Mouse (Mus musculus): ENCODE data around the gene Lacc1. TPM values are rescaled to one million over a fixed set of nuclear protein-coding genes. Genes with fewer than 3 reads are reported as not detected.
"Not testable (repeated sequence)": the region's sequence is repeated elsewhere in the genome, so short reads cannot be mapped to it uniquely, and the experiment has no call there.

The Lacc1 gene
- polyA plus RNA-seq, 1 experiment from 2014 or later: 5.5 TPM

GRCm38 (mm10) chr14:77029319-77030054, 7.2 kb downstream of the Lacc1 start:
- WGBS: 56% methylated on average over 5 of the region's 5 CpGs

GRCm38 (mm10) chr14:77024499-77024898, 12.2 kb downstream of the Lacc1 start:
- ATAC-seq (ENCODE audit: low FRiP score): no peak
- Histone ChIP-seq H3K36me3 (no peaks in the 10 kb centered on the region), H3K4me3 (no peak overlapping the region), H3K27ac (no peak overlapping the region), H3K4me2 (replicated peaks) (no peak overlapping the region), H3K9ac (no peak overlapping the region), H3K9me3 (replicated peaks) (no peaks in the 10 kb centered on the region), H3K27me3 (no peaks in the 10 kb centered on the region), H3K4me1 (no peaks in the 10 kb centered on the region)
- 91% methylated on average over 3 of the region's 3 CpGs for WGBS

More at GRCm38 (mm10) chr14:77029319-77030054, 7.2 kb downstream of the Lacc1 start:
- H3K27me3 ChIP-seq: no peaks in the 10 kb centered on the region
- H3K4me2 ChIP-seq (replicated peaks): no peak overlapping the region
- no peaks in the 10 kb centered on the region for H3K4me1 ChIP-seq
- no peak for ATAC-seq (ENCODE audit: low FRiP score)
- no peak overlapping the region for H3K4me3 ChIP-seq
- no peak overlapping the region for H3K27ac ChIP-seq
- H3K9me3 ChIP-seq (replicated peaks): no peaks in the 10 kb centered on the region
- H3K36me3 ChIP-seq: no peaks in the 10 kb centered on the region
- no peak overlapping the region for H3K9ac ChIP-seq

GRCm38 (mm10) chr14:77017211-77017610, 19.5 kb downstream of the Lacc1 start:
- WGBS: 89% methylated on average over 6 of the region's 6 CpGs
- no peak for ATAC-seq (ENCODE audit: low FRiP score)
- Histone ChIP-seq H3K4me1 (no peaks in the 10 kb centered on the region), H3K4me2 (replicated peaks) (no peak overlapping the region), H3K36me3 (no peaks in the 10 kb centered on the region), H3K4me3 (no peak overlapping the region), H3K27ac (no peak overlapping the region), H3K27me3 (no peaks in the 10 kb centered on the region), H3K9me3 (replicated peaks) (no peaks in the 10 kb centered on the region), H3K9ac (no peak overlapping the region)

DNA sequence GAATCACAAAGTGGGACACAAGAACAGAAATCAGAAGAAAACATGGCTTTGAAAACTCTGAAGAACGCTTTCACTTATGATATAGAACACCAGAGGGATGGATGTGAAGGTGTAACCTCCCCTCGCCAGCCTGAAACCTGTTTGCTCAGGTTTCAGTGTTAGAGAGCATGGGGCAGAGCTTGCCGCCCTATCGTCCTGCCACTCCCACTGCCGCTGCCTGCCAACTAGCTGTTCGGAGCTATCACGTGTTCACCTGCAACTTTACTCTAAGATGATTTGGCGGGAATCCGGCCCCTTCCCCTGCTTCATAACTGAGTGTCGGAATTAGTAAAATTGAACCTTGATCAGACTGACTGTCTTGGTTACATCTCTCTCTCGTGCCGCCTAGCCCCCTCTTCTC, 19.9 kb downstream of the Lacc1 start:
- H3K4me3 ChIP-seq; H3K27me3 ChIP-seq; H3K4me1 ChIP-seq; ATAC-seq (ENCODE audit: low FRiP score); H3K27ac ChIP-seq; H3K9ac ChIP-seq; H3K9me3 ChIP-seq (replicated peaks); H3K4me2 ChIP-seq (replicated peaks); H3K36me3 ChIP-seq: not testable (repeated sequence)
- 60% methylated on average over 12 of the region's 12 CpGs for WGBS

GRCm38 (mm10) chr14:77011804-77012203, 24.9 kb downstream of the Lacc1 start:
- Histone ChIP-seq H3K4me1 (no peaks in the 10 kb centered on the region), H3K9ac (0 out of 2 replicates have a peak overlapping the region, but pooled peaks have one; percentile 38), H3K36me3 (no peaks in the 10 kb centered on the region), H3K27me3 (no peaks in the 10 kb centered on the region), H3K4me2 (replicated peaks) (no peak overlapping the region), H3K27ac (no peak overlapping the region), H3K4me3 (no peak overlapping the region), H3K9me3 (replicated peaks) (no peaks in the 10 kb centered on the region)
- 4% methylated on average over 3 of the region's 3 CpGs for WGBS
- ATAC-seq (ENCODE audit: low FRiP score): peak; percentile 67; the same call in 1 of the 2 replicates

DNA sequence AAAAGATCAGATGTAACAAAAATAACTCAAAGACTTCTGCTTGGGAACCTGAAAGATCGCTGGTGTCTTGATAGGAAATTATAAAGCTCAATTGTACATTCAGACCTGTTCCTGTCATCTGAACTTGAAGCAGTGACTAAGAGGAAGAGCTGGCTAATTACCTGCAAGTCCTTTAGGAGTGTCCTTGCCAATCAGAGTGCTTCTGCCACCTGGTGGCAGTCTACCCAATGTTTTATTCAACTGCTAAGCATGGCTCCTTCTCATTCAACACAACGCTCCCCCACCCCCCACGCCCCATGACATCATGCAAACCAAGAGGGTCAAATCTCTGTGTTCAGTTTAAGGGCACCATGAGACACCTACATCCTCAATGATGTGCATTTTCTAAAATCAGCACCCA, 28.5 kb downstream of the Lacc1 start:
- H3K9ac ChIP-seq: no peak overlapping the region
- ATAC-seq (ENCODE audit: low FRiP score): peak; percentile 50; the same call in 1 of the 2 replicates
- H3K4me1 ChIP-seq: peaks cover 3% of the 10 kb centered on the region; the same call in 1 of the 2 replicates
- no peaks in the 10 kb centered on the region for H3K9me3 ChIP-seq (replicated peaks)
- WGBS: 21% methylated on average over 3 of the region's 3 CpGs
- no peak overlapping the region for H3K4me3 ChIP-seq
- no peaks in the 10 kb centered on the region for H3K27me3 ChIP-seq
- H3K4me2 ChIP-seq (replicated peaks): no peak overlapping the region
- no peaks in the 10 kb centered on the region for H3K36me3 ChIP-seq
- no peak overlapping the region for H3K27ac ChIP-seq

DNA sequence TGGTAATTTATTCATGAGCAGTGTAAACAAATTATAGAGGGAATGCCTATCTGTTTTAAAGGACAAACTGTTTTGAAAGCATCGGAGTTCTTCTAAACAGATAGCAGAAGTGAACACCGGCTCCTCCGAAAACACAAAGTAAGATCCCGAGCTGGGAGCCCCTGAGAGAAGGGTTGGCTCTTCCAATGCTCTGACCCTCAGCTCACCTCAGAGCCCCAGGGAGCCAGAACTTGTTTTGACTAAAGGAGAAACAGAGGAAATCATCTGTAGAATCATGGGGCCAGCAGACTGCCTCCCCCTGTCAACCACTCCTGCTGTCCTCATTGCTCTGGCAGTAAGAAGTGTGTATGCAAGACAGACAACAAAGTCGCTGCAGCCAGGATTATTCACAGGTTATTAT, 31.1 kb downstream of the Lacc1 start:
- H3K9ac ChIP-seq: no peak overlapping the region
- H3K27me3 ChIP-seq: no peaks in the 10 kb centered on the region
- no peak overlapping the region for H3K27ac ChIP-seq
- H3K4me3 ChIP-seq: no peak overlapping the region
- ATAC-seq (ENCODE audit: low FRiP score): no peak
- 62% methylated on average over 5 of the region's 5 CpGs for WGBS
- no peak overlapping the region for H3K4me2 ChIP-seq (replicated peaks)
- no peaks in the 10 kb centered on the region for H3K9me3 ChIP-seq (replicated peaks)
- no peaks in the 10 kb centered on the region for H3K36me3 ChIP-seq
- H3K4me1 ChIP-seq: peaks cover 3% of the 10 kb centered on the region; the same call in 1 of the 2 replicates

GRCm38 (mm10) chr14:77004740-77005139, 32.0 kb downstream of the Lacc1 start:
- Histone ChIP-seq H3K27ac (no peak overlapping the region), H3K9me3 (replicated peaks) (no peaks in the 10 kb centered on the region), H3K4me3 (no peak overlapping the region), H3K4me1 (peaks cover 3% of the 10 kb centered on the region; the same call in 1 of the 2 replicates), H3K27me3 (no peaks in the 10 kb centered on the region), H3K9ac (no peak overlapping the region), H3K4me2 (replicated peaks) (no peak overlapping the region), H3K36me3 (no peaks in the 10 kb centered on the region)
- 56% methylated on average over 8 of the region's 8 CpGs for WGBS
- no peak for ATAC-seq (ENCODE audit: low FRiP score)

DNA sequence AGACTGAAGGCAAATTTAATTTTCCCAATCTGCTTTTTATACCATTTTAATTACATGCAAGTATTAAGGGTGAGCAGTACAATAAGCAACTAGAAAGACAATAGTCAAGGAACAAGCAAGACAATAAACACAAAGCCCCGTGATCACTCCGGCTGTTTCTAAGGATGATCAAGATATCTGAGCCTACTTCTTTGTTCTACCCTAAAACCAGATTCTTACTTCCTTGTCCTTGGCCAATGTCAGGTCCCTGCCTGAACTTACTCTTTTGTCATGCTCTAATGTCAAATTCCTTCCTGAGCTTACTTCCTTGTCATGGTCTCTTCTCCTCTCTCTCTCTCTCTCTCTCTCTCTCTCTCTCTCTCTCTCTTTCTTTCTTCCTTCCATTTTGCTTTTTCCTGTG, 46.4 kb downstream of the Lacc1 start:
- not testable (repeated sequence) for H3K9me3 ChIP-seq (replicated peaks); H3K36me3 ChIP-seq; ATAC-seq (ENCODE audit: low FRiP score); H3K27me3 ChIP-seq; H3K4me2 ChIP-seq (replicated peaks); H3K4me1 ChIP-seq; H3K4me3 ChIP-seq; H3K9ac ChIP-seq; H3K27ac ChIP-seq
- 89% methylated on average over 2 of the region's 2 CpGs for WGBS

GRCm38 (mm10) chr14:76981781-76982180, 54.9 kb downstream of the Lacc1 start:
- Histone ChIP-seq H3K9me3 (replicated peaks) (no peaks in the 10 kb centered on the region), H3K4me2 (replicated peaks) (no peak overlapping the region), H3K27me3 (no peaks in the 10 kb centered on the region), H3K9ac (no peak overlapping the region), H3K27ac (no peak overlapping the region), H3K4me1 (peaks cover 2% of the 10 kb centered on the region; the same call in 1 of the 2 replicates), H3K4me3 (no peak overlapping the region), H3K36me3 (no peaks in the 10 kb centered on the region)
- 48% methylated on average over 1 of the region's 1 CpGs for WGBS
- no peak for ATAC-seq (ENCODE audit: low FRiP score)

DNA sequence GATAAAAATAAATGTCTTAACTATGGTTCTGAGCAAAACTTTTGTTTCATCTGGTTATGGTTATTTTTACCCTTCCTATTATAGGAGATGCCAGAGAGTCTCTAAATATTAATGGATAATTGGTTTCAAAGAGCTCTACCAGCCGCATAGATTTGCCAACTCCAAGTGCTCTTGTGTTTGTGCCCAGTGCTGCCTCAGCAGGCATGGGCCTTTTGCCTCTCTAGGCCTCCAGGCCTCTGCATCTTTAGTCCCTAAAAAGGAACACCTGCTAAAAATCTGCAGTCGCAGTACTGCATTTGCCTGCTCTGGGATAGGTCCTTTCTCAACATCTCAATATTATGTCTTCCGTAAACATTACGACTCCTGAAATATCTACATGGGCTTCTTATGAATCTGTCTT, 55.5 kb downstream of the Lacc1 start:
- Histone ChIP-seq H3K27me3 (no peaks in the 10 kb centered on the region), H3K4me1 (peaks cover 2% of the 10 kb centered on the region; the same call in 1 of the 2 replicates), H3K4me2 (replicated peaks) (no peak overlapping the region), H3K36me3 (no peaks in the 10 kb centered on the region), H3K9ac (no peak overlapping the region), H3K27ac (no peak overlapping the region), H3K4me3 (no peak overlapping the region), H3K9me3 (replicated peaks) (no peaks in the 10 kb centered on the region)
- WGBS: 92% methylated on average over 4 of the region's 4 CpGs
- no peak for ATAC-seq (ENCODE audit: low FRiP score)

GRCm38 (mm10) chr14:76979569-76979968, 57.1 kb downstream of the Lacc1 start:
- Histone ChIP-seq H3K27ac (no peak overlapping the region), H3K9ac (no peak overlapping the region), H3K36me3 (no peaks in the 10 kb centered on the region), H3K9me3 (replicated peaks) (no peaks in the 10 kb centered on the region), H3K4me1 (peaks cover 2% of the 10 kb centered on the region; the same call in 1 of the 2 replicates), H3K4me3 (no peak overlapping the region), H3K4me2 (replicated peaks) (no peak overlapping the region), H3K27me3 (no peaks in the 10 kb centered on the region)
- 74% methylated on average over 9 of the region's 9 CpGs for WGBS
- no peak for ATAC-seq (ENCODE audit: low FRiP score)
